Mouse (Mus musculus) bone marrow macrophage, adult 2 months (primary cell): ENCODE data around the gene Slc38a10. TPM values are rescaled to one million over a fixed set of nuclear protein-coding genes. Genes with fewer than 3 reads are reported as not detected.

Experiments used
- H3K27ac ChIP-seq: 2 replicates; pipeline ENCODE4 v1.5.1; 2012; ENCODE audit warnings: low read depth, low read length; ENCODE audit not compliant: insufficient read depth
- H3K4me1 ChIP-seq: 2 replicates; pipeline ENCODE4 v1.6.1; 2012; ENCODE audit warnings: low read length; ENCODE audit not compliant: control insufficient read depth, insufficient read depth
- H3K4me3 ChIP-seq: 2 replicates; pipeline ENCODE4 v1.5.1; 2012; ENCODE audit warnings: mild to moderate bottlenecking, low read length, moderate library complexity; ENCODE audit not compliant: insufficient read depth
- CTCF ChIP-seq: IDR thresholded peaks from 2 replicates; pipeline ENCODE4 v1.5.1; 2012; ENCODE audit warnings: low read depth, mild to moderate bottlenecking, low read length, moderate library complexity
- POLR2A ChIP-seq: IDR thresholded peaks from 2 replicates; pipeline ENCODE4 v1.6.1; 2012; ENCODE audit warnings: mild to moderate bottlenecking, low read depth, low read length, borderline replicate concordance
- polyA plus RNA-seq: library from polyadenylated mRNA; stranded (reverse); fragments of >200 nt; gene quantifications from 2 replicates; pipeline ENCODE4 v1.2.4, GENCODE M21; 2012; ENCODE audit not compliant: missing spikeins, insufficient read depth, insufficient read length

The Slc38a10 gene
- polyA plus RNA-seq, 1 experiment, result 60.0 TPM

DNA sequence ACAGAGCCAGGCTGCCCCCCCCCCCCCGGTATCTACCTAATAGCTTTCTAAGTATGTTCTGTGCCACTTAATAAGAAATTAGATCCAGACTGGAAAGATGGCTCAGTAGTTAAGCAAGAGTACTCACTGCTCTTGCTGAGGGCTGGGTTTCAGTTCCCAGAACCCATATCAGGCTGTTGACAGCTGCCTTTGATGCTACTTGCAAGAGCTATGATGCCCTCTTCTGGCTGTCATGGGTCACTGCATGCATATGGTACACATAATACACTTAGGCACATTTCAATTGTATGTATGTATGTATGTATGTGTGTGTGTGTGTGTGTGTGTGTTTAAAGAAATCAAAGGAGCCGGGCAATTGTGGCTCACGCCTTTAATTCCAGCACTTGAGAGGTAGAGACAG is 12.1 kb upstream of the Slc38a10 start:
- H3K4me1 ChIP-seq, result peaks cover 12% of the 10 kb centered on the region
- H3K4me3 ChIP-seq, result no peak overlapping the region
- TF ChIP-seq CTCF, result no peak
- TF ChIP-seq POLR2A, result no peak
- H3K27ac ChIP-seq, result no peak overlapping the region

DNA sequence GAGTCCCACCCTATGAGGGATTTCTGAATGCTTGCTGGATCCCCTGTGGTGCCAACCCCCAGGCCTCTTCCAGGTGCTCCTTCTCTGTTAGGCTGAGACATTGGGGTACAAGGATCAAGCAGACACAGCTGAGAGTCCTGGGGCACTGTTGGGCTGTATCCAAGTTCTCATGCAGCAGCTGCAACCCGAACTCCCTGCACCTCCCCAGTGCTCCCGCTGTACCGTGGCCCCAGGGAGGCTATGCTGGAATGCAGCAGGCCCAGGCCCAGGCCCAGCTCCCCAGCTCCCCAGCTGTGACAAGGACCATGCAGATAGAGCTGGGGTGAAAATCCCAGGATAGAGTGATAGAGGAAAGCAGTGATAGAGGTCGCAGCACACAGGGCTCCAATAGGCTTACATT is 10.1 kb upstream of the Slc38a10 start:
- no peak overlapping the region for H3K27ac ChIP-seq
- TF ChIP-seq POLR2A (no peak), CTCF (no peak)
- H3K4me3 ChIP-seq, result no peak overlapping the region
- peaks cover 18% of the 10 kb centered on the region for H3K4me1 ChIP-seq

GRCm38 (mm10) chr11:120160478-120160877 is 9.3 kb upstream of the Slc38a10 start:
- TF ChIP-seq CTCF (peak; percentile 48; the same call in 1 of the 2 replicates), POLR2A (no peak)
- H3K4me1 ChIP-seq, result peaks cover 18% of the 10 kb centered on the region
- H3K4me3 ChIP-seq, result no peak overlapping the region
- H3K27ac ChIP-seq, result no peak overlapping the region

GRCm38 (mm10) chr11:120159653-120160052 is 8.5 kb upstream of the Slc38a10 start:
- peaks cover 18% of the 10 kb centered on the region for H3K4me1 ChIP-seq
- no peak overlapping the region for H3K27ac ChIP-seq
- TF ChIP-seq POLR2A (no peak), CTCF (no peak)
- H3K4me3 ChIP-seq, result no peak overlapping the region

GRCm38 (mm10) chr11:120158828-120159227 is 7.7 kb upstream of the Slc38a10 start:
- TF ChIP-seq POLR2A (no peak), CTCF (no peak)
- Histone ChIP-seq H3K27ac (peak overlapping the region; percentile 44), H3K4me1 (peaks cover 18% of the 10 kb centered on the region), H3K4me3 (no peak overlapping the region)

DNA sequence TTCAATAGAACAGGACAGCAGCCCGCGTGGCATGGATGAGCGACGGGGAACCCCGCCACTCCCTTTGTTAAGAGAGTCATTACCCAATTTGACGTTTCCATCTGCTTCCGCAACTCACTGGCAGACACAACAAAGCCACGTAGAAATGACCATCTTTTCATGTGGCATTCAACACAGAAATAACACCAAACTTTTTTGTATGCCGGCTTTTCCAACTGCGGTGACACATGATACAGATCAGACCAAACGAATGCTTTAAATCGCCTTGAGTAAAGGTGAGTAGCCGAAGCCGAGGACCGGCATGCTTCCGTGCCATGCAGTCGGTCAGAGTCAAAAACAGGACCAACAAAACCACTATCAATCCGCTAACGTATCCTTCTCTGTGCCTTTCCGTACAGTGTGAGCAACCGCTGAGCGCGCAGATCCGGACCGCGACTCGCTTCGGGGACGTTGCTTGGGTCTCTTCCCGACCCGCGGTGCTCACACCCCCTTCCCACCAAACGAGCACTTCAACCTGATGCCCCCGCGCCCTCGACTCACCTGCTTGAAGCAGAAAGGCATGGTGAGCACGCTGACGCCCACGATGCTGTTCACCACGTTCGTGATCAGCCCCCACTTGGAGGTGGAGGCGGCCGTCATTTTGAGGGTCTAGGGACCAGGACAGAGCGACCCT is 570 bp downstream of the Slc38a10 start:
- H3K27ac ChIP-seq, result peak overlapping the region; percentile 80
- TF ChIP-seq POLR2A, result no peak
- TF ChIP-seq CTCF, result no peak
- peak overlapping the region; percentile 86 for H3K4me3 ChIP-seq
- peaks cover 20% of the 10 kb centered on the region for H3K4me1 ChIP-seq

DNA sequence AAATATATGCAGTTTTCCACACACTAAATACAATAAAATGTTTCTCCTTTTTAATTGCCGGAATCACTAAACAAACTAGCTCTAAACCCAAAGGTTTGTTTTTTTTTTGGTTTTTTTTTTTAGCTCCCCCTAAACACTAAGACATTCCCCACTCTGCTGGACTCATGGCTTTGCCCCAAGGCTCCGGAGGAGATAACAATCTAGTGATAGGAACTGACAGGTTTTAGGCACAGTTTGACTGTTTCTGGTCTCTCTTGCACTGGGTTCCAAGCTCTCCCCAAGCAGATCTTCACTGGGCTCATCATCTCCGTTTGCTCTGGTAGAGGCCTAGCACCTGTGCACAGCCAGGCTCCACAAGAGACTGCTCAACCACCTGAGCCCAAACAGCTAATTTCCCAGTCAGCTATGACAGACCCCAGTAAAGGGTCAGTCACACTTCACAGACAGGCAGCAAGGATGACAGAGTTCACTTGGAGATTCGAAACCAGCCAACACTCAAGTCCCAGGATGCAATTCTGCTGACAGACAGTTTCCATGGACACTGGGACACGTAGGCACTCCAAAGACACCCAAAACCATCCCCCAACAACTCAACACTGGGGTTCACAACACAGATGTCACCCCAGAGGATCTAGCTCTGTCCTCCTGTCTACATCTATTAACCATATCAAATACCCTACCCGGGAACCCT is 1.5 kb downstream of the Slc38a10 start:
- TF ChIP-seq CTCF, result no peak
- no peak for TF ChIP-seq POLR2A
- Histone ChIP-seq H3K27ac (peak overlapping the region; percentile 14; the same call in 1 of the 2 replicates), H3K4me3 (peak overlapping the region; percentile 86), H3K4me1 (peaks cover 30% of the 10 kb centered on the region)

DNA sequence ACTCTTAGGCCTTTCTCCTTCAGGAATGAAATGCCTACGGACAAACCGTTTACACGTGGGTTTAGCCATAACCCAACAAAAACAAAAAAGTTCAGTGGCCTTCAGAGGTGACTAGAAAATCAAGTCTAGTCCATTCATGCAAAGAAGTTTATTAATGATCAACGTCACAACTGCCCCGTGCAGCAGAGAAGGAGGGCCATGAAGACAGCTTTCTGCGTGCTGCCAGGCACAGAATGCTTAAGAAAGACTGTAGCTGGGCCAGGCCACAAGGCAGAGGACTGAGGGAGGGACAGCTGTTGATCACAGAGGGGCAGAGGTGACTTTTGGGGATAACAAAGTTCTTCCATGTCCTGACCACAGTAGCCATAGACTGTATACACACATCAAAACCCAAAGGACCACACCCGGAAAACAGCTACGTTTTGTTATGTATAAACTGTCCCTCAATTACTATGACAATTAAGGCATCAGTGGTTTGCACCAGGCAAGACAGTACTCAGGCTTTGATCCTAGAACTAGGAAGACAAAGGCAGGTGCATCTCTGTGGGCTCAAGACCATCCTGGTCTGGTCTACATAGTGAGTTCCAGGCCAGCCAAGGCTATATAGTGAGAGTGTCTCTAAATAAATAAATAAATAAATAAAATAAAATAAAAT is 2.8 kb downstream of the Slc38a10 start:
- TF ChIP-seq CTCF (no peak), POLR2A (no peak)
- Histone ChIP-seq H3K4me3 (no peak overlapping the region), H3K27ac (no peak overlapping the region), H3K4me1 (peaks cover 43% of the 10 kb centered on the region)

DNA sequence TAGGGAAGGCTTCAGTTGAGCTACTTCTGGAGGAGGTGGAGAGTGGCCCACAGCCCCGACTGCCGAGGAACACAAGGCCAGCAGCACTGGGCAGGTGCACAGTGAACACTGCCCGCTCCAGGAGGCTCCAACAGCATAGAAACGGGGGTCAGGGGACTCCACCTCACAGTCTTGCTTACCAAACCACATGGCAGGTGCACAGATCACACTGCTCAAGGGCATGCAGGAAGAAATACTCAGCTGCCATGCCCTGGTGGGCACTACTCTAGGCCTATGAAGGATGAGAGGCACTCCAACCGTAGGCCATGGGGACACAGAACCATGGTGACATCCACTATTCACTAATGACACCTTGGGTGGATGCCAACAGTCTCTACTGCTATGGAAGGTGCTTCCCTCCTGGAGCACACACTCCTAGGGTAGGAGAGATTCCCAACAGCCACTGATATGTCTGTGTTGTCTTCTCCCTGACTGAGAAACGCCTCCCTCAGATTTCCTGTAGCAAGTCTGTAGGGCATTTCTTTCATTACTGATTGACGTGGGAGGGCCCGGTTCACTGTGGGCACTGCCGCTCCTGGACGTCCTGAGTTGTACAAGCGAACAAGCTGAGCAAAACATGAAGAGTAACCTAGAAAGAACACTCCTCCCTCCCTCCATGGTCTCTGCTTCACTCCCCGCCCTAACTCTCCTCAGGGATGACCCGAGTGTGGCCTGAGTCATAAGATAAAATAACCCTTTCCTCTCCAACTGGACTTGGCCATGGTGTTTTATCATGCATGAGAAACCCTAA is 7.2 kb downstream of the Slc38a10 start:
- H3K27ac ChIP-seq, result peak overlapping the region; percentile 95
- H3K4me3 ChIP-seq, result no peak overlapping the region
- H3K4me1 ChIP-seq, result peaks cover 72% of the 10 kb centered on the region
- TF ChIP-seq CTCF, result no peak
- no peak for TF ChIP-seq POLR2A
